Mouse (Mus musculus) cerebellum, postnatal 25 days (tissue): ENCODE measurements around the gene Cldn34a.
"Not testable (repeated sequence)": the region's sequence is repeated elsewhere in the genome, so short reads cannot be mapped to it uniquely, and the experiment has no call there.

Experiments
- DNase-seq, 2 experiments: peaks; one replicate each; pipeline ENCODE4 v3.0.0; 2021; ENCODE audit warnings: mixed read lengths in 2 of 2

Gene Cldn34a

GRCm38 (mm10) chrX:152563034-152563433, at the start of gene Cldn34a:
Gene Cldn34a, plus strand, starts transcription at chrX:152563334.
- DNase-seq = no peak

- DNase-seq = not testable (repeated sequence)
Observed at GRCm38 (mm10) chrX:152518611-152519010, 44.5 kb upstream of the Cldn34a start.

DNA sequence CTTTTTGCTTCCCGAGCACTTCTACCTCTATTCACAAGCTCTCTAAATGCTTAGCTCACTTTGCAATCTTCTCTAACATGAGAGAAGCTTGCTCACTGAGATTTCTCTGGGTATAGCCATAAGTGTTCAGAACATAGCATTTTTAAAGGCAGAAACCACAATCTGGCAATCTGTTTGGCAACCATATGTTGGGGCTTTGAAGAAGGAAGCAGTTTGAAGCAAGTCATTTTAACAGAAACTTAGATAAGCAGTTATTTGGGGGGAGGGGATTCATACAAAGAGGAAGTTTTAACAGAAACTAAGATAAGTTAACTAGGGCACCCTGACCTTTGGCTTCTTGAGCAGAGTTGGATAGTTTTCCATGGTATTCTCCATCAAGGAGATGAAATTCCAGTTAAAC, 17.4 kb upstream of the Cldn34a start:
- DNase-seq = no peak

- no peak for DNase-seq
Observed at GRCm38 (mm10) chrX:152548180-152548579, 15.0 kb upstream of the Cldn34a start.

GRCm38 (mm10) chrX:152557446-152557845, 5.7 kb upstream of the Cldn34a start:
- DNase-seq = no peak
